Comparison of ENCODE assay signal across 24 mouse cellular contexts in genomic region chr16:30190935-30191514, GRCm38 (mm10).
DNase-seq lines count a peak whose midpoint lies in the region; ATAC-seq lines count a peak whose summit lies in the region.
"Had no signal": no experiment of that assay in that cellular context is flagged by ENCODE, and none has a peak within 500 bp of the region (broad histone marks: within the 10 kb centered on the region; RNA-seq: fewer than 3 reads in every experiment).

No protein-coding gene starts in this region.

- H3K27ac ChIP-seq in heart, embryonic 12.5 days (ENCODE audit: poor library complexity, severe bottlenecking) = no peak overlapping the region
- peak overlapping the region; percentile 73 for H3K27ac ChIP-seq in limb, embryonic 10.5 days
- H3K27ac ChIP-seq: forebrain, embryonic 13.5 days; hindbrain, embryonic 15.5 days; left cerebral cortex, adult 2 months; midbrain, embryonic 10.5 days; neural tube, embryonic 13.5 days had no signal

- ATAC-seq in heart, embryonic 12.5 days (ENCODE audit: insufficient number of reproducible peaks, low FRiP score) = no peak
- ATAC-seq: activated CD4-positive, CD25-positive, alpha-beta regulatory T cell, adult 4 months; forebrain, embryonic 13.5 days; Patski had no signal

- no peak overlapping the region for H3K9ac ChIP-seq in heart, embryonic 12.5 days
- H3K9ac ChIP-seq: forebrain, embryonic 13.5 days; hindbrain, embryonic 15.5 days; neural tube, embryonic 13.5 days had no signal

- no peaks in the 10 kb centered on the region for H3K36me3 ChIP-seq in heart, embryonic 12.5 days
- no peaks in the 10 kb centered on the region for H3K36me3 ChIP-seq in limb, embryonic 10.5 days
- H3K36me3 ChIP-seq: hindbrain, embryonic 15.5 days; midbrain, embryonic 10.5 days; neural tube, embryonic 13.5 days had no signal

- intact Hi-C loops in heart, postnatal 25 days (cut with DNase I) = loop anchor here (2.0 kb wide), 2 partner anchors 46 to 376 kb away; no protein-coding TSS in a partner anchor

- H3K4me3 ChIP-seq in heart, embryonic 12.5 days = no peak overlapping the region
- no peak overlapping the region for H3K4me3 ChIP-seq in limb, embryonic 10.5 days
- H3K4me3 ChIP-seq: forebrain, embryonic 13.5 days; hindbrain, embryonic 15.5 days; left cerebral cortex, adult 2 months; midbrain, embryonic 10.5 days; neural tube, embryonic 13.5 days had no signal

- WGBS in heart, embryonic 12.5 days = 29% methylated on average over 15 of the region's 15 CpGs
- WGBS in limb, embryonic 10.5 days = 44% methylated on average over 15 of the region's 15 CpGs

- H3K27me3 ChIP-seq in heart, embryonic 12.5 days (replicated peaks) = peaks cover 14% of the 10 kb centered on the region
- H3K27me3 ChIP-seq in limb, embryonic 10.5 days (ENCODE audit: low read depth, poor library complexity, severe bottlenecking) = peaks cover 72% of the 10 kb centered on the region
- H3K27me3 ChIP-seq: Patski had no signal

- H3K4me2 ChIP-seq in heart, embryonic 12.5 days = 0 out of 2 replicates have a peak overlapping the region, but pooled peaks have one; percentile 6
- H3K4me2 ChIP-seq: forebrain, embryonic 13.5 days; heart, embryonic 11.5 days; hindbrain, embryonic 15.5 days; neural tube, embryonic 13.5 days had no signal

- no peaks in the 10 kb centered on the region for H3K9me3 ChIP-seq in heart, embryonic 12.5 days (replicated peaks)
- H3K9me3 ChIP-seq in limb, embryonic 10.5 days (replicated peaks) = no peaks in the 10 kb centered on the region
- H3K9me3 ChIP-seq: forebrain, embryonic 13.5 days; hindbrain, embryonic 15.5 days; midbrain, embryonic 10.5 days; neural tube, embryonic 13.5 days had no signal

- H3K4me1 ChIP-seq in heart, embryonic 12.5 days (replicated peaks) = peaks cover 63% of the 10 kb centered on the region
- H3K4me1 ChIP-seq in limb, embryonic 10.5 days = peaks cover 77% of the 10 kb centered on the region

- no peak for DNase-seq in heart, postnatal 25 days (ENCODE audit: low spot score)
- DNase-seq in retina, postnatal 1 day = peak; percentile 34
- no peak for DNase-seq in retina, embryonic 14.5 days (ENCODE audit: low spot score)
- DNase-seq in limb, embryonic 10.5 days (ENCODE audit: low spot score) = peak; percentile 54
- DNase-seq in frontal cortex, postnatal 14 days (ENCODE audit: low spot score in 2 of 2) = no peak
- no peak for DNase-seq in heart, adult 11 months
- DNase-seq in spleen, postnatal 36 days (ENCODE audit: low spot score in 2 of 2) = no peak
- DNase-seq: adrenal gland, postnatal 25 days; cerebellum, adult 2 months; gastrocnemius, postnatal 36 days; heart, postnatal 36 days; kidney, adult 11 months; lung, adult 18-20 months; right cerebral cortex, postnatal 4 days; thymus, adult 18-20 months had no signal

Comparison
In these comparisons a context has a peak if more than half of its experiments do, and no peak if none do; other contexts are left out.
1. DNase-seq: peak in retina, postnatal 1 day (single experiment) and limb, embryonic 10.5 days (single experiment); none in heart, postnatal 25 days (single experiment), retina, embryonic 14.5 days (single experiment), frontal cortex, postnatal 14 days (0 of 2), heart, adult 11 months (single experiment) and spleen, postnatal 36 days (0 of 2).